Mouse (Mus musculus): ENCODE measurements around the gene Appl2.

DNA sequence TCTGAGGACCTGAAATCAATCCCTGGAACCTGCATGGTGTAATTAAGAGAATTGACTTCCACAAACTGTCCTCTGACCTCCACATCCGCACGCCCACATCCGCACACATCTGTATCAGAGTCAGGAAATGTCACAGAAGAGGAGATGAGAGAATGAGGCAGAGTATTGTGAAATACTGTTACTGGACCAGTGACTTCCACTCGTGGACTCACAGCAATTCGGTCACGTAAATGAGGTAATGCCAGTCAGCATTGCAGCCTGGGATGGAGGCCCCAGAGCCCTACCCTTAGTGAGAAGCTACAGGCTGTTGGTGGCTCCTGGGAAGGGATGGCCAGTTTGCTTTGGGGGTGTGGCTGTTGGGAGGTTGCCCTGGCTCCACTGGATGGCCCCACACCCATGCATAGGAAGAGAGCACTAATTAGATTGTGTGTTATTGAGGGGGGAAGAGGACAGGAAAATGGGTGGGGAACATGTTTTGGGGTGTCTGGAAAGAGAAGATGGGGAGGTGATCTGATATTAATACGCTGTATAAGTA, 2.1 kb downstream of the Appl2 start:
- no peak for TF ChIP-seq CTCF (IDR thresholded peaks at IDR 0.05)
- TF ChIP-seq POLR2A (IDR thresholded peaks at IDR 0.05; ENCODE audit: insufficient read depth, low read depth, low read length) = no peak
- no peak for TF ChIP-seq EP300 (IDR thresholded peaks at IDR 0.05; ENCODE audit: insufficient read depth, low read depth, low read length)

All from heart, adult 2 months (tissue).